Mouse (Mus musculus): ENCODE data around the gene Rxra. TPM values are rescaled to one million over a fixed set of nuclear protein-coding genes. Genes with fewer than 3 reads are reported as not detected.

The Rxra gene
- total RNA-seq, 4 experiments from 2014 or later = 23.5 to 28.6 (median 26.1) TPM

GRCm38 (mm10) chr2:27699574-27699973, 23.3 kb downstream of the Rxra start:
- peak; percentile 15 to 54 for DNase-seq (ENCODE audit: low spot score in 2 of 2)

- no peak for DNase-seq (ENCODE audit: low spot score in 2 of 2)
These were observed 26.0 kb downstream of the Rxra start for GRCm38 (mm10) chr2:27702283-27702682.

GRCm38 (mm10) chr2:27702904-27703666, 26.8 kb downstream of the Rxra start:
- DNase-seq (ENCODE audit: low spot score in 2 of 2) = no peak

DNA sequence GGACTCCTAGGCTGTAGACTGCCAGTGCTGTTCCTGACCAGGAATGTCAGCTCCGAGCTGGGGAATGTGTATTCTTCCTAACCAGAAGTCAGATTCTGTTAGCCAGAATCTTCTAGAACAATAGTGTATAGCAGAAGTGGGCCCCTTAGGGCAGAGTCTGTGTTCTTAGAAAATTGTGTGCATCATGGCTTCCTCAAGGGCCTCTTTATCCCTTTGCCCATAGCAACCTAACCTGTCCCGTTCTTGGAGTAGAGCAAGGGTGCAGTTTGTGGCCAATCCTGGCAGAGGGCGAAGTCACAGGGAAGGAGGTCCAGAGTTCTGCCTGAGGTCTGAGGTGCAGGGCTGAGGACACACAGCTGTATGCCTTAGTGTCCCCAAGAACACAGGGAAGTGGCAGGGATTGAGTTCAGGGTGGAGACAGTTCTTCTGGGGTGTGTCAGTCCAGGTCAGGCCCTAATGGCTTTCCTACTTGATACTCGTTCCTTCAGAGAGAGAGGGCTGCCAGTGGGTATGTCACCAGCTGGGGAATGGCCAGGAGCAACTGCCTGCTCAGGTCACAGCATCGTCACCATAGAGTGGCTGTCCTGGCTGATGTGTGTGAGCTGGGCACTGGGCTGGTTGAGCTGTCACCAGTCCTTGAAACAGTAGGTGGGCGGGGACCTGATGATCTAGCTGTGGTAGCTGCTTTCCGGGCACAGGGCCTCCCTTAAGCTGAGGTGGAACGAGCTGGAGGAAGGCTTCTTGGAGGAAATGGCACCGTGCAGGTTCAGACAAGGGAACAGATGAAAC, 27.8 kb downstream of the Rxra start:
- DNase-seq (ENCODE audit: low spot score in 2 of 2) = no peak

GRCm38 (mm10) chr2:27704641-27705040, 28.4 kb downstream of the Rxra start:
- DNase-seq (ENCODE audit: low spot score in 2 of 2) = no peak

GRCm38 (mm10) chr2:27710871-27711382, 34.7 kb downstream of the Rxra start:
- DNase-seq (ENCODE audit: low spot score in 2 of 2) = no peak

GRCm38 (mm10) chr2:27712626-27713025, 36.4 kb downstream of the Rxra start:
- DNase-seq (ENCODE audit: low spot score in 2 of 2) = no peak

- DNase-seq (ENCODE audit: low spot score in 2 of 2) = no peak
These were observed 37.1 kb downstream of the Rxra start for GRCm38 (mm10) chr2:27713378-27713777.

DNA sequence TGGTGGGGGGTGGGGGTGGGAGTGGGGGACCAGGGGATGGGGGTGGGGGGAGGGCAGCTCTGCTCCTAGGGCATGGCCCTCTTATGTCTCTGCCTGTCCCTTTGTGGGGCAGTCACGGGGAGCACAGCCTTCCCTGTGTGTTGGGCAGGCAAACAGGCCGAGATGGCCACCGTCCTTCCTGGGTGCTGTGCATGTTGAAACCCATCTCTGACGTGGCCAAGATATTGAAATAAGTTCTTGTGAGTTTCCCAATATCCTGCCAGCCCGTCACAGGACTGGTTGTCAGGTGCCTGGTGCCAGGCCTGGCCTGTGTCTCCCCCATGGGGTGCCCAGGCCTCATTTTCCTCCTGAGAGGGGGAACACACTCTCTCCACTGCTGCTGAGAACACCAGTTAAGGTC, 37.9 kb downstream of the Rxra start:
- DNase-seq (ENCODE audit: low spot score in 2 of 2) = no peak

DNA sequence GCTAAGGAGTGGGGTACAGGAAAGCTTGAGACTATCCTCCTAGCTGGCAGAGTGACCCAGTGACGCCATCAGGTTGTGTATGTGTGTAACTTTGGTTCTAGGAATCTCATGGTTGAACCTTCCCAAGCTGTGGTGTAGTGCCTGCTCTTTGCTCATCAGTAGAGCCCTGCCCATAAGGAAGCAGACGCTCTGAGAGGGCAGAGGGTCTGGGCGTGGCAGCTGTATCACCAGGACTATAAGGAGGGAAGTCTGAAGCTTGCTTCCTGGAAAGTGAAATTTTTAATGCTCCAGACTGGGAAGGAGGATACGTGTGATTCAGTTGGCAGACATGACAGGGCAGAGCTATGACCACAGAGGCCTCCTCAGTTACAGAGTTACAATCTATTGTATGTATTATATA, 39.0 kb downstream of the Rxra start:
- DNase-seq (ENCODE audit: low spot score in 2 of 2) = no peak

DNA sequence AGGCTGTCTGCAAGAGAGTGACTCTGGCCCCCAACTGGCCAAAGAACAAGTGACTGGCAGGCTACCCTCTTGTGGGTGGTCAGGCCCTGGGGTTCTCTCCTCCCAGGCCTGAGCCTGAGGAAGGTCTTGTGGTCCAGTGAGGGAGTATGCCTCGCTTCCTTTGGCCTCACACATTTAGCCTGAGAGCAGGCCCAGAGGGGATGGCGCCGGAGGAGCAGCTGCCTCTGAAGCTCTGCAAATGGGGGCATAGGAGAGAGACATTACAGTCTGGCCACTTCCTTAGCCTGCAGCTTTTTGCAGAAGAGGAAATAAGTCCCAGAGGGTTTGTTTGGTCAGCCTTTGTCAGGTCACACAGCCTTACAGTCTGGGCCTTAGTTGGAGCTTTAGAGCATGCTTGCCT, 40.1 kb downstream of the Rxra start:
- DNase-seq (ENCODE audit: low spot score in 2 of 2) = no peak

- DNase-seq (ENCODE audit: low spot score in 2 of 2) = no peak
These were observed 42.0 kb downstream of the Rxra start for GRCm38 (mm10) chr2:27718191-27718590.

DNA sequence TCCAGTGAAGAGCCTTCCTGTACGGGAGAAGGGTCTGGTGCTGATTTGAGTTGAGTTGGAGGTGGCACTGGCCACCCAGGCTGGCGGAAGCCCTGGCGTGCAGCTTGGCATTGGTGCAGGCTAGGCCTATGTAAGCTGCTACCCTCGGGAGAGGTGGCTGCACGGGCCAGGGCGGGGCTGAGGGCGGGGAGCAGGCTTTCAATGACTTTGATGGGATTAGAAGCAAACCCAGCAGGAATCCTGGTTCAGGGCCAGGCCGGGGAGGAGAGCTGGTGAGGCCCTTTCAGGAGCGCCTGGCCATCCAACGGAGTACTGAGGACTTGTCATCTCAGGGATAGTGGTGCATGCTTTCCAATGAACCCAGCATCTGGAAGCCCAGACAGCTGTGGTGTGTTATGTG, 43.4 kb downstream of the Rxra start:
- DNase-seq (ENCODE audit: low spot score in 2 of 2) = no peak

DNA sequence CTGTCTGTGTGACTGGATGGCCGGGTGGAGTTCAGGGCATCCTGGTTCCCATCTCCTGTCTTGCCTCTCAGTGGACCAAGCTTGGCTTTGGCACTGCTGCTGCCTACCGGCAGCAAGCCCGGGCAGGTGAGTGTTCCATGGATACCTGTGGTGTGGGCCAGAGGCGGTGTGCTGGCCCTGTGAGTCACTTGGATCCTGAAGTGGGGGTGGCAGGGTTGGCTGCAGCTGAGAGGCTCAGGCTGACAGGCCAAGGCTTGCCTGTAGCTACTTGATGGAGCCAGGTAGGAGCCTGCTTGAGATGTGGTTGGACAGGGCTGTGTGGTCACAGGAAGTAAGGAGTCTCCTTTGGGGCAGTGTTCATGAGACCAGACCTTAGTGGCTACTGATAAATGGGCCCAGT, 45.4 kb downstream of the Rxra start:
- DNase-seq (ENCODE audit: low spot score in 2 of 2) = no peak

DNA sequence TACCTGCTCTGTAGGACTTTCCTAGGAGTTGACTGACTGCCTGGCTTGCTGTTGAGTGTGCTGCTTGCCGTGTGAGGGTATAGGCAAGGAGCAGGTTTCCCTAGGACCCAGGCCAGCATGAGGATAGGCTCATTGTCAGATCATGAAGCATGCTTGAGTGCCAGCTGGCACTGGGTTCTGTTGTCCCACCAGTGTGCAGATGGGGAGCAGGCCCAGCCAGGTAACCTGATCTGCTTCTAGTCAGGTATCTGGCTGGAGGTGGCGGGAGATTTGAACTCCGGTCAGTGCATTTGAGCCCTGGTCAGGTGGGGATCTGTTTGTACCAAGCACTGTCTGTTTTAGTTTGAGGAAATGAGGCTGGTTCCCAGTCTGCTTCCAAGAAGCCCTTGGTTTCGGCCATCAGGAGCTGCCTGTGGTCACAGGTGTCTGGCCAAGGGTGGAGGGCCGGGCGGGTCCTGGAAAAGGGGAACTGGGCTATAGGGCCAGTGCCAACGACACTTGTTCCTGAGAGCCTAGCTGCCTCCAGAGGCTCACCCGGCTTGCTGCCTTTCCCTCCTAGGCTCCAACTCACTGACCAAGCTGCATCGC, 48.6 kb downstream of the Rxra start:
- no peak for DNase-seq (ENCODE audit: low spot score in 2 of 2)

DNA sequence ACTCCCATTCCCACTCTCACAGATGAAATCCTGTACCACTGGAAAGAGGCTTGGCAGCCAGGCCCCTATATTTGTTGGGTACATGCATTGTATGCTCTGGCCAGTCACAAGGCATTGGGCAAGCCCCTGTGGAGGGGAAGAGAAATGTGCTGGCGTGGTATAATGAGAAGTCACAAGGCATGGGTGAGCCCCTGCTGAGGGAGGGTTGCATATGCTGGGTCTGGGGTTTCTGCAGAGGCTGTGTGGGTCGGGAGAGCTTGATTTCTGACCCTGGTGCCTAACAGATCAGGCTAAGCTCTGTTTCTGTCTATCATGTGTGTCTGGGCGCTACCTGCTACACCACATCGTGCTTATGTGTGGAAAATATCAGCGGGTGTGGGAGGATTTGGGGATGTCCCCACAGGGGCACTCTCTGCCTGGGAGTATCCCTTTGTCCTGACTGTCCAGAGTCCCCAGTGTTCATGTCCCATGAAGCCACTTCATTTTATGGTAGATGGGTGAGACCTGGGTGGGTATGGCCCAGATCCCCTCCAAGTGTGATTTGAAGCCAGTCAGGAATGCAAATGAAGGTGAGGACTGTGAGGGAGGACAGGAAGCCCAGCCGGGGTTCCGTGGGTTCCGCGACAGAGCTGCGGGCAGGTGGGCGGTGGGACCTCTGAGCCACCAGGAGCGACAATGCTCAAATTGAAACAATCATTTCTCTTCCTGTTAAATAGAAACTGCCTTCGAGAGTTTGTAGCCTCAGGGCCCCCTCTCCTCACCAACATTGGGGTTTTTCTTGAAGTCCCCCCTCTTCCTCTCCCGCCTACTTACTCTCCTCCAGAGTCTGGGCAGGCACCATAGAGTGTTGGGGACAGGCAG, 52.0 kb downstream of the Rxra start:
- DNase-seq (ENCODE audit: low spot score in 2 of 2) = no peak

DNA sequence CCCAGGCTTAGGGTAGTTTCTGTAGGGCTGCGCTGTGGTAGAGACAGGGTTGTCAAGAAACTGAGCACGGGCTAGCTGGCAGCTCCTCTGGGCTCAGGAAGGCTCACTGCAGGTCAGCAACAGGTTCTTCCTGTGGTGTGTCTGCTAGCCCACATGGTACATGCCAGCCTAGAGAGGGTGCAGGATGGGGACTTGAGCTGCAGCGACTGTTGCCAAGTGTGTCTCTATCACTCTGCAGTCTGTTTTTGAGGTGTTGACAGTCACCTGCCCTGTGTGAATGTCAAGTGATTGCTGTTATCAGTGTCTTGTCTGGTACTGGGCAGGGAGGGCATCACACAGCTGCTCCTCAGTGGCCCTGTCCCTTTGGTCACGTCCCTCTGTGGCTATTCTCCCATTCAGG, 52.8 kb downstream of the Rxra start:
- no peak for DNase-seq (ENCODE audit: low spot score in 2 of 2)

- DNase-seq (ENCODE audit: low spot score in 2 of 2) = no peak
These were observed 54.0 kb downstream of the Rxra start for GRCm38 (mm10) chr2:27730002-27730905.

- DNase-seq (ENCODE audit: low spot score in 2 of 2) = no peak
These were observed 56.8 kb downstream of the Rxra start for GRCm38 (mm10) chr2:27733021-27733420.

DNA sequence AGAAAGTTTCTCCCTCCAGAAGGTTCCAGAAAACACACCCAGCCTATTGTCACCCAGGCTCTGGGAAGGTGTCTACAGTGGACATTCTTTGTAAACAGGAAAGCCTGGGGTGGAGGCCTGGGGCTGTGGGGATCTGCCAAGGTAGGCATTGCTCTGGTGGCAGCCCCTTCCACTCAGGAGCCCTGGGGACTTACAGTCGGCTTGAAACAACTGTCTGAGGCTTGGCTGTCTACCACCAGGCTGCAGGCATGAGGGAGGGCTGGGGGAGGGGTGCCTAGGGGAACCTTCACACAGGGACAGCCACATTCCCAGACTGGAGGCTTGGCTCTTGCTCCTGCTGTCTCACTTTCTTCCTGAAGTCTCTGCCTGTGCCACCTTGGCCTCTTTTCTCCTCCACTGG, 58.1 kb downstream of the Rxra start:
- no peak for DNase-seq (ENCODE audit: low spot score in 2 of 2)
